Mouse (Mus musculus): ENCODE measurements around the gene Zfp423. TPM values are rescaled to one million over a fixed set of nuclear protein-coding genes. Genes with fewer than 3 reads are reported as not detected.

Zfp423 gene
- total and polyA plus RNA-seq, 2 experiments from 2014 or later, result 18.4 to 34.6 TPM

DNA sequence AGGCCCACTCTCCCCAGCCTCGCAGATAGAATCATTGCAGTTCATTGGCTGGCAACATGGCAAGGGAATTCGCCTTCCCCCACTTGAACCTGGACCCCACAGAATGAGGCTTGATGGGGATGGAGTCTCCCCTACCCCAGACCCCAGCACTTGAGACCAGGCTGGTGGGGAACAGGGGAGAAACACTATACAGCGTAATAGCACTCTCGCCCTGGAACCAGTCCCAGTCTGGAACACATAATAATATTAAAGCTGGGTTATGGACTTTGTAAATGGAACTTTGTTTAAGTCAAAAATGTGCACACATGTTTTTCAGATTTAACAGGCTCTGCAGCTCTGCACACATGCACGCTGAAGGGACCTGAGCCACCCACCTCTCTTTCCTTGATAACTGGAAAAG, 54.0 kb downstream of the Zfp423 start:
- H3K9me3 ChIP-seq (ENCODE audit: low read length), result no peaks in the 10 kb centered on the region
- DNase-seq (no peak), ATAC-seq (no peak)
- 90% methylated on average over 5 of the region's 5 CpGs for WGBS
- no peak for TF ChIP-seq CTCF (IDR thresholded peaks at IDR 0.05; ENCODE audit: low read depth)
- no peak overlapping the region for H3K4me2 ChIP-seq (ENCODE audit: low read depth)
- H3K27ac ChIP-seq (ENCODE audit: low read depth, low read length), result no peak overlapping the region
- no peaks in the 10 kb centered on the region for H3K4me1 ChIP-seq (ENCODE audit: insufficient read depth)
- H3K27me3 ChIP-seq (ENCODE audit: insufficient read depth, low read length), result no peaks in the 10 kb centered on the region
- H3K4me3 ChIP-seq (ENCODE audit: low read depth, low read length), result no peak overlapping the region
- H3K9ac ChIP-seq, result no peak overlapping the region
- no peaks in the 10 kb centered on the region for H3K36me3 ChIP-seq (ENCODE audit: insufficient read depth)

DNA sequence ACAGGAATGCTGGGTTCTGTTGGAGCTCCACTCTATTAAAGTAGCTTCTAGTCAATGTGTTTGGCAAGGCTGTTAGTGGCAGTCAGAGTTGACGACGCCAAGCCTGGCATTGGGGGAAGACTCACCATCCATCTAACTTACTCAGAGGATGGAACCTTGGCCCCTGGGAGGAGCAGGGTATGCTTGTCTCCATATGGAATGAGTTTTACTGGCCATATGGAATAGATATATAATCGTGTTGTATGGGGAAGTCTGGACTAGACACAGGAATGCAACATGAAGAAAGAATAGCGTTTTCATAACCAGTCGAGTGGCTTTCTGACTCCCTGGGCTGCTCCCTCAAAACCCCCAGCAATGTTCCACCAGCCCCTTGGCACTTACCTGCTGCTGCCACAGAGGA, 55.3 kb downstream of the Zfp423 start:
- H3K4me3 ChIP-seq (ENCODE audit: low read depth, low read length), result no peak overlapping the region
- no peaks in the 10 kb centered on the region for H3K4me1 ChIP-seq (ENCODE audit: insufficient read depth)
- no peaks in the 10 kb centered on the region for H3K9me3 ChIP-seq (ENCODE audit: low read length)
- no peak overlapping the region for H3K27ac ChIP-seq (ENCODE audit: low read depth, low read length)
- H3K4me2 ChIP-seq (ENCODE audit: low read depth), result no peak overlapping the region
- H3K27me3 ChIP-seq (ENCODE audit: insufficient read depth, low read length), result no peaks in the 10 kb centered on the region
- WGBS, result 91% methylated on average over 5 of the region's 5 CpGs
- ATAC-seq (no peak), DNase-seq (no peak)
- TF ChIP-seq CTCF (IDR thresholded peaks at IDR 0.05; ENCODE audit: low read depth), result no peak
- no peak overlapping the region for H3K9ac ChIP-seq
- no peaks in the 10 kb centered on the region for H3K36me3 ChIP-seq (ENCODE audit: insufficient read depth)

DNA sequence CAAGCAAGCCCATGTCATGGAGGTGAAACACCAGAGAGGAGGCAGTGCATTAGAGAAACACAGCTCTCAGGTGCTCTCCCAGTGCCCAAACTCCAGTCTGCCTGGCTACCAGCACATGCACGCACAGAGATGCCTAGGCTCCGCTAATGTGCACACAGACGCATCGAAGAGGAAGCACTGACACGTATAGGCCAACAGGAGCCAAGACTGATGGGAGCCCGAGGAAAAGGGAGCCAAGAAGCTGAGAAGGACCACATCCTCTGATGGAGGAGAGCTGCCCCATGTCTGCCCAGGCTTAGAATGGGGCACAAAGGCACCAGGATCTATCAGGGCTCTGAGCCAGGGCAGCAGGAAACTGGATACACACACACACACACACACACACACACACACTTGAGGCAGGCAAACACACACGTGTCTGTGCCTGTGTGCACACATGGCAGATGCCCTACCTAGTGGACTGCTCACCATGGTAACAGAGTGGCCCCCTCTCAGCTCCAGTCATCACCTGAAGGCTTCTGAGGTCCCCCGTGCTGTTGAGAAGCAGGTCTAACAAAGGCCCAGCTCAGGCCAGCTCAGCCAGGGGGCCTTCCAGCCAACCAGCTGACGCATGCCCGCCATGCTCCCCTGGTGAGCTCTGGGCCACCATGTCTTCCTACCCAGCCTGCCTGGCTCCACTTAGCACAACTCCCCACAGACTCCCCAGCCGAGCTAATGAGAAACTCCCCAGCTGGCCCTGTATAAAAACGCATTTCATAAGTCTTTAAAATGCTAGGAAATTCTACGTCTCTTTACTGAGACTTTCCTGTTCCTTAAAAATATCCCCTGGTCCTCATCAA, 64.0 kb downstream of the Zfp423 start:
- Histone ChIP-seq H3K4me3 (ENCODE audit: low read depth, low read length) (no peak overlapping the region), H3K9ac (no peak overlapping the region)
- no peak for TF ChIP-seq CTCF (IDR thresholded peaks at IDR 0.05; ENCODE audit: low read depth)

DNA sequence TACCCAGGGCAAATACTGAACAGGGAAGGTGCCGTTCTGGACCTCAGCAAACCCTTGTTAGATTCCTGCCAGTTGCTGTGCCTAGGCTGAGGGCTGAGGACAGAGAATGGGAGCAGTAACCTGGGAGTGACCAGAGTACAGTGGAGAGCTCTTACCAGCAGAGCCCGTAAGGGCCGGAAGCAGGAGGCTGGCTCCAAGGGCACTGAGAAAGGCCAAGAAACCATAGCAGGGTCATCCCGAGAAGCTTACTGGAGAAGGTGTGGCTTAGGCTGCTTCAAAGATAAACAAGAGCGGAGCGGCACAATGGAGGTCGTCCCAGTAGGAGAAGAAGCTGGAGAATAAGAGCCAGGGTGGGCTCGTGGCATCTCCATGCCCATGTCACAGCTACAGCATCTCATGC, 65.1 kb downstream of the Zfp423 start:
- H3K4me1 ChIP-seq (ENCODE audit: insufficient read depth), result peaks cover 8% of the 10 kb centered on the region; the same call in 1 of the 2 replicates
- H3K36me3 ChIP-seq (ENCODE audit: insufficient read depth), result no peaks in the 10 kb centered on the region
- no peak overlapping the region for H3K4me2 ChIP-seq (ENCODE audit: low read depth)
- no peak overlapping the region for H3K9ac ChIP-seq
- 69% methylated on average over 8 of the region's 8 CpGs for WGBS
- ATAC-seq, result no peak
- H3K27me3 ChIP-seq (ENCODE audit: insufficient read depth, low read length), result no peaks in the 10 kb centered on the region
- TF ChIP-seq CTCF (IDR thresholded peaks at IDR 0.05; ENCODE audit: low read depth), result no peak
- no peak overlapping the region for H3K4me3 ChIP-seq (ENCODE audit: low read depth, low read length)
- no peak overlapping the region for H3K27ac ChIP-seq (ENCODE audit: low read depth, low read length)
- H3K9me3 ChIP-seq (ENCODE audit: low read length), result no peaks in the 10 kb centered on the region
- no peak for DNase-seq

More for the DNA sequence above, 64.0 kb downstream of the Zfp423 start:
- peaks cover 8% of the 10 kb centered on the region; the same call in 1 of the 2 replicates for H3K4me1 ChIP-seq (ENCODE audit: insufficient read depth)
- no peak overlapping the region for H3K4me2 ChIP-seq (ENCODE audit: low read depth)
- no peaks in the 10 kb centered on the region for H3K36me3 ChIP-seq (ENCODE audit: insufficient read depth)
- no peaks in the 10 kb centered on the region for H3K9me3 ChIP-seq (ENCODE audit: low read length)
- DNase-seq, result no peak
- WGBS, result 53% methylated on average over 13 of the region's 13 CpGs
- no peak overlapping the region for H3K27ac ChIP-seq (ENCODE audit: low read depth, low read length)
- no peaks in the 10 kb centered on the region for H3K27me3 ChIP-seq (ENCODE audit: insufficient read depth, low read length)
- peak; percentile 58 for ATAC-seq

DNA sequence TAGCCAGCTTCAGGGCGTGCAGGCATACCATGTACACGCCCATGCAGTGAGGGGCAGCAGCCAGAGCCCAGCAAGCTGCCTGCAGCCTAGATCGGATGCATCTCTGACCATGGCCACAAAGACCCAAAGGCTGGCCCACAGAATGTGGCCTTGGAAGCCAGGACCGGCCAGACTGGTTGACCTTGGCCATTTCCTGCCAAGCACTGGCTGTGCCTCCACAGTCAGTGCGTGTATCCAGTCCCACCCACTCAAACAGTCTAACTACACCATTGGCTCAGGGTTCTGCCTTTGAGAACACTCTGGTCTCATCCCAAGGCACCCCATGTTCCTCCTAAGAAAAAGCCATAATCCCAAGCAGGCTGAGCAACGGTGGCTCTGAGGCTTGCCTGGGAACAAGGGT, 65.8 kb downstream of the Zfp423 start:
- Histone ChIP-seq H3K4me2 (ENCODE audit: low read depth) (no peak overlapping the region), H3K4me1 (ENCODE audit: insufficient read depth) (peaks cover 8% of the 10 kb centered on the region; the same call in 1 of the 2 replicates), H3K9ac (no peak overlapping the region; the same call in 1 of the 2 replicates), H3K27ac (ENCODE audit: low read depth, low read length) (no peak overlapping the region), H3K27me3 (ENCODE audit: insufficient read depth, low read length) (no peaks in the 10 kb centered on the region), H3K9me3 (ENCODE audit: low read length) (no peaks in the 10 kb centered on the region), H3K36me3 (ENCODE audit: insufficient read depth) (no peaks in the 10 kb centered on the region), H3K4me3 (ENCODE audit: low read depth, low read length) (no peak overlapping the region)
- ATAC-seq (no peak), DNase-seq (no peak)
- TF ChIP-seq CTCF (IDR thresholded peaks at IDR 0.05; ENCODE audit: low read depth), result no peak
- 73% methylated on average over 6 of the region's 6 CpGs for WGBS

DNA sequence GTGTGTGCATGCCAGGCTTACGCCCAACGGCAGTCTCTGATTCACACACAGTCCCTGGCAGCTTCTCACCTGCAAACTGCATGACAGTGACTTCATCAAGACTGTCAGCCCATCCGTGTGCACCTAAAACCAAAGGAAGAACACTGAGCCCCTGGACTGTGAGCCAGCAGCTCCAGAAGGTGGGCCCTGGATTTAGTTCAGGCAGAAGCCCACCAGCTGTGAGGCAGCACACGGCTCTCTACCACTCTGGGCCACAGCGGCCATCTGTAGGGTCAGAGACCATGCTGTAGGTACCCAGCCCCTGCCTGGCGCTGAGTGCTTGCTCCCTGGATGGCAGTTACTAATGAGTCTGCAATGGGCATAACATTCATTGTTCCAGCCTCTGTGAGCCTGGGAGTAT, 66.5 kb downstream of the Zfp423 start:
- no peak for TF ChIP-seq CTCF (IDR thresholded peaks at IDR 0.05; ENCODE audit: low read depth)
- ATAC-seq, result no peak
- peaks cover 8% of the 10 kb centered on the region; the same call in 1 of the 2 replicates for H3K4me1 ChIP-seq (ENCODE audit: insufficient read depth)
- no peak overlapping the region for H3K4me3 ChIP-seq (ENCODE audit: low read depth, low read length)
- H3K4me2 ChIP-seq (ENCODE audit: low read depth), result no peak overlapping the region
- H3K27ac ChIP-seq (ENCODE audit: low read depth, low read length), result no peak overlapping the region
- no peak overlapping the region for H3K9ac ChIP-seq
- no peaks in the 10 kb centered on the region for H3K27me3 ChIP-seq (ENCODE audit: insufficient read depth, low read length)
- no peak for DNase-seq
- H3K9me3 ChIP-seq (ENCODE audit: low read length), result no peaks in the 10 kb centered on the region
- 70% methylated on average over 6 of the region's 6 CpGs for WGBS
- H3K36me3 ChIP-seq (ENCODE audit: insufficient read depth), result no peaks in the 10 kb centered on the region

DNA sequence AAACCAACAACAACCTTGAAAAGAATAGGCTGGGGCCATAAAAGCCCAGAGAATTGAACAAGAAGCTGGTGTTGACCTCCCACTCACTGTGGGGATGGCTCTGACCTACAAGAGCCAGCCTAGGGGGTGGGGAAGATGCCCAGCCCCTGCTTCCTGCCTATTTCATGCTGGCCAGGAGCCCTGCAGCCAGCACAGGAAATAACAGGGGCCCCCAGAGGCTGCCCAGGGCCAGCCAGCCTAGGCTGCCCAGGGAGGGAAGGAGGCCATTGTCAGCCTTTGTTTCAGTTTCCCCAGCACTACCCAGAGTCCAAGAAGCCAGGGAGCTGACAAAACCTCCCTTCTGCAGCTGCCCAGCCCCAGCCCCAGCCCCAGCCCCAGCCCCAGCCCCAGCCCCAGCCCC, 67.5 kb downstream of the Zfp423 start:
- Histone ChIP-seq H3K27me3 (ENCODE audit: insufficient read depth, low read length) (no peaks in the 10 kb centered on the region), H3K4me3 (ENCODE audit: low read depth, low read length) (no peak overlapping the region), H3K27ac (ENCODE audit: low read depth, low read length) (no peak overlapping the region), H3K4me1 (ENCODE audit: insufficient read depth) (peaks cover 8% of the 10 kb centered on the region; the same call in 1 of the 2 replicates), H3K4me2 (ENCODE audit: low read depth) (no peak overlapping the region), H3K9me3 (ENCODE audit: low read length) (no peaks in the 10 kb centered on the region), H3K36me3 (ENCODE audit: insufficient read depth) (no peaks in the 10 kb centered on the region), H3K9ac (no peak overlapping the region)
- ATAC-seq (peak; percentile 36; the same call in 1 of the 2 replicates), DNase-seq (no peak)
- no peak for TF ChIP-seq CTCF (IDR thresholded peaks at IDR 0.05; ENCODE audit: low read depth)

Data from forebrain, postnatal 0 days (tissue).